Mouse (Mus musculus) lung, postnatal 36 days (tissue): ENCODE data around the gene Dag1.
"Not testable (repeated sequence)": the region's sequence is repeated elsewhere in the genome, so short reads cannot be mapped to it uniquely, and the experiment has no call there.

ENCODE experiments used
- DNase-seq: peaks from one replicate; pipeline ENCODE4 v3.0.0; 2022; ENCODE audit warnings: mixed read lengths

Dag1 gene

GRCm38 (mm10) chr9:108273485-108273884, 9.7 kb upstream of the Dag1 start:
- peak; percentile 57 for DNase-seq

GRCm38 (mm10) chr9:108272691-108273090, 8.9 kb upstream of the Dag1 start:
- DNase-seq: no peak

- no peak for DNase-seq
Measured at GRCm38 (mm10) chr9:108271941-108272340, 8.2 kb upstream of the Dag1 start.

GRCm38 (mm10) chr9:108268701-108269100, 4.9 kb upstream of the Dag1 start:
- not testable (repeated sequence) for DNase-seq

DNA sequence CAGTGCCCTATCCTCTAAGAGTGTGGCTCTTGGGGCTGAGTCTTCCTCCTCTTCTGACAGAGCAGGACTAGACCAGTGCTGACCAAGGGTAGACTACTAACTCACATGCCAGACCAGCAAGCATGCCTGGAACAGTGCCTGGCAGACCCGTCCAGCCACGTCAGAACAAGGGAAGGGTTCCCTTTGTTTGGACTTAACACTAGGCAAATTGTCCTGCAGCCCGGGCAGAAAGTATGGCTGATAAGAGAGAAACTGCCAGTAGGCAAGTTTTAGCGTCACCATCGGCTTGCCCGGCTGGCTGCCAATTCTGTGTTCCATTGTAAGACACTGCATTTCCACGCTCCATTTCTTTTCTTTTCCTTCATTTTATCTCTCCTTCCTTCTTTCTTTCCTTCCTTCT, 3.9 kb upstream of the Dag1 start:
- DNase-seq: peak; percentile 51

- no peak for DNase-seq
Measured at GRCm38 (mm10) chr9:108266261-108266935, 2.6 kb upstream of the Dag1 start.

GRCm38 (mm10) chr9:108264191-108264921, 598 bp upstream of the Dag1 start:
- peak; percentile 69 for DNase-seq

- peak; percentile 65 for DNase-seq
Measured at GRCm38 (mm10) chr9:108263131-108263681, 552 bp downstream of the Dag1 start.

DNA sequence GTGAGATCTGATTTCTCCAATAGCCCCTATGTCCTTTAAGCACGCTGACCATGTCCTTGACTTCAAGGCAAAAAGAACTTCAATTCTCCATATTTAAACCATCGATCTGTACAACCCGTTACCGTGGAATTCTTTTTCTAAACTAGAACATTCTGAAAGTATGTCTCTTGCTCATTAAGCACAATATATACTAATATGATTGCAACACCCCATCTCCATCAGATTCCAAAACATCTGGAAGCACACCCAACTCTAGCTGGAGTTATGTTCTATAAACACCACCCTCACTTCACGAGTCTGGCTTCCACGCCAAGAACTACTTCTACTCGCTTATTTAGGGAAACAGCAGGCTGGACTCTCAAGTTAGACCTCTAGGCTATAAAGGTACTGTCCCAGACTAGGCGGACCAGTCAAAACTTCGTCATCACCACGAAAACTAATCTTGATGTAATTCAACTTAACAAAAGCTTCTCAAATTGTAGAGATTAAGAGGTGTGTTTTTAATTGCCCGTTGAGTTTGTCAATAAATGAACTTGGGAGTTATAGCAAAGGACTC, 1.2 kb downstream of the Dag1 start:
- peak; percentile 71 for DNase-seq

DNA sequence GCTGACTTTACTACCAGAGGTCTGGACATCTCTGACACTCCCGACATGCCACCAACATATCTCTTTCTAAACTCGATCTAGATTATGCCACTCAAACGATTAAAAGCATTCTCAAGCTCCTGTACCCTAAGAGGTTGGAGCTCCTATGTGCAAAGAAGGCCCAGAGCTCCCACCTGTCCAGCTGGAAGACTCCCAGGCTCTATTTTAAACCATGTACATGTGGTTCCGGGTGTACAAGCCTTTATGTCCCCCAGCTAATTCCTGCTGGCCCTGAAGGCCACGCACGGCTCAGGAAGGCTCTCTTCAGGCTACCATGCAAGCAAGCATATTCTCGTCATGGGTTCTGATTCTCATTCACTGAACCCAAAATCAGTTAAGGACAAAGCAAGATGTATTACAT, 1.9 kb downstream of the Dag1 start:
- DNase-seq: no peak

- DNase-seq: no peak
Measured at GRCm38 (mm10) chr9:108260526-108260925, 3.2 kb downstream of the Dag1 start.

GRCm38 (mm10) chr9:108252766-108253165, 11.0 kb downstream of the Dag1 start:
- DNase-seq: peak; percentile 16

DNA sequence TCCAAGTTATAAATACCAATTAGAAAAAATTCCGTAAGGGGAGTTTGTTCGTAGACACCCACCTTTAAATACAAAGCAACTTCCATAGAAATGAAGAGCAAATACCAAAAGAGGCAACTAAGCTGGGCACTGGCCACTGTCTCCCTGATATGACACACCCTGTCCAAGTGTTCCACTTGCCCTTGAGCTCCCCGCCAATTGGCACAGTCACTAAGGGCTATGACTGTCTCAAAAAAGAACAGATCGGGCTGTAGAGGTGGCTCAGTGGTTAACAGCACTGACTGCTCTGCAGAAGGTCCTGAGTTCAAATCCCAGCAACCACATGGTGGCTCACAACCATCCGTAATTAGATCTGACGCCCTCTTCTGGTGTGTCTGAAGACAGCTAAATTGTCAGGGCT, 11.9 kb downstream of the Dag1 start:
- peak; percentile 34 for DNase-seq

GRCm38 (mm10) chr9:108248957-108249356, 14.8 kb downstream of the Dag1 start:
- DNase-seq: no peak

DNA sequence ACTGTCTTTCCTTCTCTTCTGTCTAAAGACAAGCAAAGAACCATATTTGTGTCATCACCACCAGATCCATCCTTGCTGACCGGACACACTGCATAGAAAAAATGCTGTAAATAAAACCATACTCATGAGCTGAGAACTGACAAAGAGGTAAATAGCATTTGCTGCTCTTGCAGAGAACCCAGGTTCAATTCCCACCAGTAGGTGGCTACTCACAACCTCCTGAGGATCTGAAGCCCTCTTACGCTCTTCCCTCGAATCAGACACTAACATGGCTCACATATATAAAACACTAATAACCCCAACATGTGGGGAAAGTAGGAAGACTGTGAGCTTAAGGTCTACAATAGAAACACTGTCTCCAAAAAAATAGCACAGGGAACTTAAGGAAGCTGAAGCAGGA, 18.8 kb downstream of the Dag1 start:
- DNase-seq: peak; percentile 46

DNA sequence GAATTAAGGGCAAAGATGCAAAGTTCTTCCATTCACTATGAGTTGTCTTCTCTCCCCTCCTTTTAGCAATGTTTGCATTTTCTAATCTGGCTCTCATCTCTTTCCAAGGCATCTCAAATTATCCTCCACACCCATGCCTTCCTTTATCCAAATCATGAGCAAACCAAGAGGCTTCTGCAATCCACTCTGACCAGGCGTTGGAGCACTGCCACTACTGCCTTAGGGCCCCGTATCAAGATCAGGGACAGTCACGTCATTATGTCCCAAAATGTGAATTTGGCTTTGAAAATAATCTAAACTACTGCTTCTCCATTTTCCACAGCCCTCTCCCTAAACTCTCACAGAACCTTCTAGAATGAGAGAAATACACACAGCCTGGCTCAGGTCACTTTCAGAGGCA, 19.2 kb downstream of the Dag1 start:
- DNase-seq: no peak

DNA sequence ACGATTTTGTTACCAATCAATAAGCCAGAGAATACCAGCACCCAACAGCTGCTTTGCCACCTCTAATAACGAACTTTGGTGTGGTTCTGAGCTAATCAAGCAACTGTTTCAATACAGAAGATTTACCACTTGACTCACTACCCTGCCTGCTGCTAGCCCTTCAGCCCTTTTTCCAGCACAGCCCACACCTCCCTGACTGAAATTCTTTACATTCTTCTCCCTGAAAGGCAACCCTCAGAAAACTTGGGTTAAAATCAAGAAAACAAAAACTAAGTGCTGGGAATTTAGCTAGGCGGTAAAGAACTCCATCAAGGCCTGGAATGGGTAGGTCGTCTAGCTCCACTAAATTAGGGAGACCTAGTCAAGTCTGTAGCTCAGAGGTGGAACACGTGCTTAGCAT, 23.8 kb downstream of the Dag1 start:
- DNase-seq: no peak

- no peak for DNase-seq
Measured at GRCm38 (mm10) chr9:108238831-108239230, 24.9 kb downstream of the Dag1 start.

DNA sequence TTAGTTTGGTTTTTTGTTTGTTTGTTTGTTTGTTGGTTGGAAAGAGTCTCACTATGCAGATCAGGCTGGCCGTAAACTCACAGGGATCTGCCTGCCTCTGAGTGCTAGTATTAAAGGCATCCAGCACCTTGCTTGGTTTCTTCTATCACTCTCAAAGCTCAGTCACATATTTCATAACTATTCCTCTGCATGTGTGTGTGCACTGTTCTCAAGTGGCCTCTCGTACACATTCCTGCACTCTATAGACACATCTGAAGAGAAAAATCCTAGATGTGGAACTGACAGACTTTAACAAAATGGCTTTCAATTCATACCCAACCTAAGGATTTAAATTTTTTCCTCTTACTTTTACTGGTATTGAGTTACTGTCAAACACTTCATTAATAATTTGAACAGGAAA, 25.4 kb downstream of the Dag1 start:
- DNase-seq: peak; percentile 34

GRCm38 (mm10) chr9:108234682-108235081, 29.1 kb downstream of the Dag1 start:
- DNase-seq: no peak

- DNase-seq: no peak
Measured at GRCm38 (mm10) chr9:108232908-108233307, 30.9 kb downstream of the Dag1 start.

GRCm38 (mm10) chr9:108227911-108228649, 35.7 kb downstream of the Dag1 start:
- DNase-seq: no peak

DNA sequence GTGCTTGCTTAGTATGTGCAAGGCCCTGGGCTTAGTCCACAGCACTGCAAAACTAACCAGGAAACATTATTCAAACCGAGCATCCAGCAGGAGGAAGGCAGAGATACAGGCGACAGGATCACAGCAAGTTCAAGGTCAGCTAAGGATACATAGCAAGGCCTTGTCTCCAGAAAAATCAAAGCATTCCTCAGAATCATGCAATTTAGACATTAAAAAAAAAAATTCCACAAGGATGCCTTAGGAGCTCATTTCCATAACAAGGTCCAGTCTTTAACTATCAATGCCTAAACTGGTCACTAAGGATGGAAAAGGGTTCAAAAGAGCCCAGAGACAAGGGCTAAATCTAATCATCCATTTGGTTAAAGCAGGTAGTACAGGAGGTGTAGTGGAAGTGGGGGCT, 38.6 kb downstream of the Dag1 start:
- no peak for DNase-seq
